Mouse (Mus musculus): ENCODE results near the gene Pbld1. TPM values are rescaled to one million over a fixed set of nuclear protein-coding genes. Genes with fewer than 3 reads are reported as not detected.

The Pbld1 gene
- under 1 TPM; 0.36 to 0.99 (median 0.47) TPM for total RNA-seq (2022)

DNA sequence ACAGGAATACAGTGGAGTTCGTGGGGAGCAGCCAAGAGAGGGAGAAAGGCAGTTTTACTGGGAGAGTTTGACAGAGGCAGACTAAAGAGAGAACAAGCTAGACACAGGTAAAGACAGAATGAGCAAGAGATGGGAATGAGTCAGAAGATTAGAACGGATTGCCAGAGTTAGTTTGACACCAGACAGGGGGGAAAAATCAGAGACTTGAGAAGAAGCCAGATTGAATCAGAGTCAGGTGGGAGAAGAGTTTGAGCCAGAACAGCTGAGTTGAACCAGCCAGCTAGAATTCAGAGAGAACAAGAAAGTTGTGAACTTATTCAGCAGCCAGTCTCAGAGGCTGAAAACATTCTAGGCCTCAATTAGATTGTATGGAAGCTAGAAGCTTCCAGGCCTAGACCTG lies at the start of gene Pbld1:
Gene Pbld1, plus strand, starts transcription at position 301 of the 400 bp plus-strand sequence.
- DNase-seq (ENCODE audit: low spot score in 2 of 2): no peak

DNA sequence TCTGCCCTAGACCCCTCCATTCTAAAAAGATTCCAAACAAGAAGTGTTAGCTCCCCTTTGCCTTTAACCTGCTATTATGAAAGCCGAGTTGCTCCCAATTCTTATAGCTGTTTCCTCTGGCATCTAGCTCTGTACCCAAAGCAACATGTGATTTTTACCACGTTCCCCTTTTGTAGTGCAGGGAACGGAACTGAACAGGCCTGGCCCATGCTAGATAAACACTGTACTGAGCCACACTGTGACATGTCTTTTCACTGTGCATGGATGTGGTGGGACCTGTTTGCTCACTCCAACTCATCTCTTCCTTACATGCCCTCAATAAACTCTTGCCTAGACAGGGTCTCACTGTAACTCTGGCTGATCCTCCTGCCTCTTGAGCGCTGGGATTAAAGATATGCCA lies 49.7 kb upstream of the Pbld1 start:
- DNase-seq (ENCODE audit: low spot score in 2 of 2): no peak

DNA sequence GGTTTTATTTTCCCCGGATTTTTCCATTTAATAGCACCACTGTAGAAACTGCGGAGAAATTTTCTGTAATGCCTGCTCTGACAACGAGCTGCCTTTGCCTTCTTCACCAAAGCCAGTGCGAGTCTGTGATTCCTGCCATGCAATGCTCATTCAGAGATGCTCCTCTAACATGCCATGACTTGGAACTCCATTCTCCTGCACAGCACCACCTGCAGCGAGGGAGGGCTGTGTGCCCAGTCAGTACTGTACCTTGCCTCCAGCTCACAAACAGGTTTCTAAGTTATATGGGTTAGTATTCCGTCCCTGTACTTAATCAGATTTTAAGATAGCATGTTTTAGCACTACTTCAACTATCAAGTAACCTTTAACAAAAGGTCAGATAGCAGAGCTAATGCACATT lies 48.4 kb upstream of the Pbld1 start:
- DNase-seq (ENCODE audit: low spot score in 2 of 2): no peak

DNA sequence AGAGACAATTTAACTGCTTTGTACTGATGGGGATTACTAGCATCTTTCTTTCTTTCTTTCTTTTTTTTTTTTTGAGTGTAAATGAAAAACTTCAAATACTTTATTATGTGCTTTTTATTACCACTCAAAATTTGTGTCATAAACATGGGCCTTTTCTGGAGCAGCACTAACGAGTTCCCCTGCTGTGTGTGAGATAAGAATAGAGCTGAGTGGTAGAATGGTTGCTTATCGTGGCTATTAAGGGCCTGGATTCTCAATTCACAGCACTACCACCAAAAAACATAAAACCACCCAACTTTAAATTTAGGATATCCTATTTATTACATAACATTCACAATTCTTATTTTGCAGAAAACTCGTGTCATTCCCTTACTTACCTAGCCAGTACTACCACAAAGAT lies 46.5 kb upstream of the Pbld1 start:
- DNase-seq (ENCODE audit: low spot score in 2 of 2): no peak

DNA sequence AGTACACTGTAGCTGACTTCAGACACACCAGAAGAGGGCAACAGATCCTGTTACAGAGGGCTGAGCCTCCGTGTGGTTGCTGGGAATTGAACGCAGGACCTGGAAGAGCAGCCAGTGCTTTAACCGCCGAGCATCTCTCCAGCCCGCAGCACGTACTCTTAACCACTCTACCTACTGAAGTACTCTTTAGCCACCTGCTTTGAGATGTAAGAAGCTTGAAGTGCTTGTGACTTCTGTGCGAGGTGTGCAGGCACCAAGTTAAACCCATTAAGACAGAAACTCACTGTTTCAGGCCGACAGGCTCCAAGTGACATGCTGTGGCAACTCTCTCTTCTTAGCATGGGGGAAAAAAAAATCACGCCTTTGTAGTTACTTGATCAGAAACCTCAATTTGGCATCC lies 45.8 kb upstream of the Pbld1 start:
- no peak for DNase-seq (ENCODE audit: low spot score in 2 of 2)

DNA sequence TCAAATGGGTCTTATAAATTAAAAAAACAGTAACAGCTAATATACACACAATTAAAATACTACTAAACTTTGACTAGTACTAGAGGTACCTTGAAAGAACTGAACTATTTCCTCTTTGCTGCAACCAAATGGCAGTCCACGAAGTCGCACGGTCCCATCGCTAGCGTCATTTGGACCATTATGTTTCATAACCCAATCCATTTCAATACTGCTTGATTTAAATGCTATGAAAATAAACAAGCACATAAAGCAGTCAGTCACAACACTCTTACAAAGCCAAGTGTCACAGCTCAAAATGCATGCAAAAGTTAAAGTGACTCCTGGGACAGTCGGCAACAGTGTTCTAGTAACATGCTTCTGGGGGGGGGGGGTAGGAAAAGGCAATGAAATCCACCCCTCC lies 40.7 kb upstream of the Pbld1 start:
- DNase-seq (ENCODE audit: low spot score in 2 of 2): no peak

DNA sequence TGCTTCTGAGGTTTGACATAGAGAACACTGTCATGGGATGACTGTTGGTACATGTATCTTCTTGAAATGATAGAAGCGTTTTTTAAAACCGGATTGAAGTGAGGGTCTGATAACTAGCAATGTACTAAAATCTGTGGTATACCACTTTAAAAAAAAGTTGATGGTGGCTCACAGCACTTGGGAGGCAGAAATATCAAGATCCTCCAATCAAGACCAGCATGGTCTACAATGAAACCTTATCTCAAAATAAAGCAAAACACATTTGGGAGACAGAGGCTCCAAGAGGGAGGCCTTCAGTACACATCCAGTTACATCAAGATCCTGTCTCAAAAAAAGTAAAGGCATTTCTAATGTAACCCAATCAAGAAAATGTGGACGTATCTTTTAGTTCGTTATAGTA lies 38.3 kb upstream of the Pbld1 start:
- DNase-seq (ENCODE audit: low spot score in 2 of 2): no peak

DNA sequence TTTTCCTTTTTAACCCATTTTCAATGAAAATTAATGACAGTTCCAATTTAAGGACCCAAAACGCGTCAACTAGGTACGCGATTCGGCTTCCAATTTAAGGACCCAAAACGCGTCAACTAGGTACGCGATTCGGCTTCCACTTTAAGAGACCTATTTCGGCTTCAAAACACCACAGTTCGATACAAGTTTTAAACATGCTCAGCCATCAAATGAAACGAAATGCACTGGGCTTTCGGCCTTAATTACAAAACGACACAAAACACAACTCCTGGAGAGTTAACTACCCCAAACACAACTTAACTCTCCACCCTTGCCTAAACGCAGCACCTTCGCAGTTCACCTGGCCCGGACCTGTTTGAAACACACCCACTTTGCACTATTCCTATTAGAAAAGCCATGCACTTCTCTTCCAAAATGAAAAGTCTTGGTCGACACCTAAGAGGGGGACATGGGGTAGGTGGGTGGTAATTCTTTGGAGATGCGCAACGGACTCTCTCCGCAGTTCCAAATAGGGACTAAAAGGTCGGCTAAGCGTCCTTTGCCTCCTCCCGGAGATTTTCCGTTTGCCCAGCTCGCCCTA lies 37.3 kb upstream of the Pbld1 start:
- no peak for DNase-seq (ENCODE audit: low spot score in 2 of 2)

DNA sequence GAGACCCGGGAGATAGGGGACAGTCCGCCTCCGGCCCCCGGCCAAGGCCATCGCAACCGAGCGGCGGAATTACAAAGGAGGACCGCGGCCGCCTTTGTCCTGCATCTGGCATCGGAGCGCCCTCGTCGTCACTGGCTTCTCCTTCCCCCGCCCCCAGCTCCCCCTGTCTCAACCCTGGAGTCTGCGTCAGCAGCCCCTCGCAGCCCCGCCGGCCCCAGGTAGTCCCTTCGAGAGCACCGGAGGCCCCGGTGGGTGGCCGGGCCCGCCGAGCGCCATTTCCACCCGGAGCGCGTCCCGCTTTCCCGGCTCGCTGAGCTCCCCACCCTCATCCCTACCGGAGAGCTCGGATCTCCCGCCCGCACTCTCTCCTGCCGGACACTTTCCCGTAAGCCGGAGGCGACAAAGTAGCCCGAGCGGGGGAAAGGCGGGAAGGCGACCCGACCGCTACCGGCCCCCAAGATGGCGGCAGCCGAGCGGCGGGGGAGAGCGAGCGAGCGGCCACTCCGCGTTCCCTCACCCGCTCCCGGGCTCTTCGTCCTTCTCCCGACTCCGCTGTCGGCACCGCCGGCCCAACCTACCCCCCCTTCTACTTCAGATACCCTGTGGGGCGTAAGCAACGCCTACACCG lies 36.7 kb upstream of the Pbld1 start:
- peak; percentile 37 to 48 for DNase-seq (ENCODE audit: low spot score in 2 of 2)

DNA sequence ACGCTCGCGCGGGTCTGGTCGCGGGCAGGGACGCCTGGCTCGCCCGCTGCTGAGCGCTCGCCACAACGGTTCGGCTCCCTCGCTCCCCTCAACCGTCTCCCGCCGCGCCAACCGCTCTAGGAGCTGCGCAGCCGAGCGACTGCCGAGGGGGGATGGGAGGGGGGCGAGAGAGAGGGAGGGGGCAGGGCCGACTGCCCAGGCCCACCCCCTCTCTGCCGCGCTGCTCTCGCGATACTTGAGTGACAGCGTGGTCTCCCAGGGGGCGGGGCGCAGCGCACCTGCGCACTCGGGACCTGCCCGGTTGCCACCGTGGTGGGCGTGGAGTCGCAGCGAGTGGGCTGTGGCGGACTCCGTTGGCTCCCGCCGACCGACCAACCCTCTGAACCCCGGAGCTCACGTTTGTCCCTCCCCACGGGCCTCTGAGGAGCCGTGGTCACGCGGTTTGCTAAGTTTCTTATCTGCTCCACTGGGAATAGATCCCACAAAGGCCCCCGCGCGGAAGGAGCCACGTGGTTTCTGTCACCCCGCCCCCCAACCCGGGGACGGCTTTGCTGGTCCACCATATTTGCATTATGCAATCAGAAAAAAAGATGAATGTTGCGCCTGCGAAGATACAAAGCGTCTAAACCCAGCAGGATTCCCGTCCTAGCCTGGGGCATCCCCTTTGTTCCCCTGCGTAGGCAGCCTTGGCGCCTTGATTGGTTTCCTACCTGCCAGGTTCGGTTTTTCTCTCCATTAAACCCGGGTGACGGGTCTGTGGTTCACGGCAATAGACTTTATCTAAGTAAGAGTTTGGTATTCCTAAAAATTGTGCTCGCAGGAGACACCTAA lies 36.0 kb upstream of the Pbld1 start, which contains the start of the genes Hnrnph3 and Pbld2:
Gene Hnrnph3, minus strand, starts transcription at position 469 of the 831 bp plus-strand sequence.
Gene Pbld2, plus strand, starts transcription at position 567 of the 831 bp plus-strand sequence.
- DNase-seq (ENCODE audit: low spot score in 2 of 2): peak; percentile 96 to 97

DNA sequence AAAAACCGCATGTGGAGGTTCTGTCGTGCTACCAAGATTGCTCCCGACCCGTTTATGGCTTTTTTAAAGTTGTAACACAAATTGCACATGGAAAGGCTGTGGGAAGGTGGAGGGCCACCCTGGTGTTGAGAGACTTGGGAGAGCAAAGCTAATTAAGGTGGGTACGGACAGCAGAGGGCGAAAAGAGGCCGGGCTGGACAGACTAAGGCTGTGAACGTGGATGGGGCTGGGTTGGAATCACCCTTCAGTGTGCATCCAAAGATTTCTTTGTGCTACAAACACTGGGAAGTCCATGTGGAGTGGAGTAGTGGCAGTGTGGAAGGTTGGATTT lies 35.4 kb upstream of the Pbld1 start:
- DNase-seq (ENCODE audit: low spot score in 2 of 2): peak; percentile 59 to 62

DNA sequence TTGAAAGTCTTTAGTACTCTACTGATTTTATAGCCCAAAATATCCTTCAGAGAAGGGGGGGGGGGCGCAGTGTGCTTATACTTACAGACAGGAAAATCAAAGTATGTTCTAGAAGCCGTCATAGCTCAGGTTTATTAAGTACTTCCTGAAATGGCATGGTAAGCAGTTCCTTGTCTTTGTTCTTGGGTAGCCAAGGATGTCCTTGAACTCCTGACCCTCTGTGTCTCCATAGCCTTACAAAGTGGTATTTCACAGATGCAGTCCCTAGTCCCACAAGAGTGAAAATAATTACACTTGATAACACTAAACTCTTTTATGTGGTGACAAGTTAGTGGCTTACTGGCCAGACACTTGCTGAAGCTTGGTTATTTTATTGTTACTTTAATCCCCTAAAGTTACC lies 34.9 kb upstream of the Pbld1 start:
- DNase-seq (ENCODE audit: low spot score in 2 of 2): no peak

DNA sequence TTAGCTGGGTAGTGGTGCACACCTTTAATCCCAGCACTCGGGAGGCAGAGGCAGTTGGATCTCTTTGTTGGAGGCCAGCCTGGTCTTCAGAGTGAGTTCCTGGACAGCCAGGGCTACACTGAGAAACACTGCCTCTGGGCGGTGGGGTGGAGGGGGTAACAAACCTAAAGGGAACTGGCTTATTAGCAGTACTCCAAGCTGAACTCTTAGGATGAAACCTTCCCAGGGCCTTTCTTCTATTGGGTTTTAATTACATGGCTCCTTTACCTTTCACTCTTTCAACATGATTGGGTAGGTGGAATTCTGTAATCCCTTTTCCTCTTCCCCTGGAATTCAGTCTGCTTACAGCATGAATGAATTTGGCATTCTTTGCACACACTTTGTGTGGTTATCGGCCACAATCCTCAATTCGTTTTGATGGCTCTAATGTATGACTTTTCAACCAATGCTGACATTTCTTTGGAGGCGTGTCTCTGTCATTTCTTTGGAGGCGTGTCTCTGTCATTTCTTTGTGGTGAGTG lies 34.4 kb upstream of the Pbld1 start:
- DNase-seq (ENCODE audit: low spot score in 2 of 2): no peak

DNA sequence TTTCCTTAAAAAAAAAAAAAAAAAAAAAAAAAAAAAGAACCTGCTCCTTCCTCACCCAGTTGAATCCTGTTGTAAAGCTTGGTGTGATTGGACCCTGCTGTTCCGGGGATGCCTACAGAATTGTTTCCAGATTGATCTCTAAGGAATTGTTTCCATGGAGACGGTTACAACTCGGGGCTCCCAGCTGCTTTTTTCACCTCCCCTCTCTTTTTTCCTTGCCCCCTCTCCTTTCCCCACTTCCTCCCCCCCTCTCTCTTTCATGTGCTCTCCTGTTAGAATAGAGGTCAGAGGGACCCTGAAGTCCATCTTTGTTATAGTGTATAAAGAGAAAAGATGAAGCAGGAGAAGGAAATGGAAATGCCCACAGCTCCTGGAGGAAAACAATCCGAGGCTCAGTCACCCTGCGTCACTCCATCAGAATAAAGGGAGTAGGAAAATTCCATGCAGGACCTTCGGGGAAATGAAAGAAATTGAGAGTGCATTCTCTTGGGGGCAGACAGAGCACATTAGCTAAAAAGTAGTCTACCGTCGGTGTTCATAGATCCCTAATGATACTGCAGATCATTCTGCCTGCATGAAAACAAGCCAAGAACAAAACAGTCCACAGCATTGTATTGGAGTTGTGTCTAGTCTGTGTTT lies 33.7 kb upstream of the Pbld1 start:
- DNase-seq (ENCODE audit: low spot score in 2 of 2): no peak

DNA sequence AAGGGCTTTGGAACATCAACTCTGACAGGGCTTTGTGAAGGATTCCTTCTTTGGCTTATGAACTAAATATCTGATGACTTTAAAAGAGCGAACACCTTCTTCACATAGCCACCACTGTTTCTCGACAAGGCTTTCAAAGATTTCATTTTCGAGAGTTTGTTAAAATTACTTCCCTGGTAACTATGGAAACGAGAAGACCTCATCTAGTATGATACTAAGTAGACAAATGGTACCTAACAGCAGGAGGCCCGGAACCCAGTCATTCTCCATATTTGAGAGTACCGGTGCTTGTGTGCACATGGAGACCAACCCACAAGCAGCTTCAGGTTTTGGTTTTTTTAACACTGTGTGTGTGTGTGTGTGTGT lies 33.2 kb upstream of the Pbld1 start:
- no peak for DNase-seq (ENCODE audit: low spot score in 2 of 2)

DNA sequence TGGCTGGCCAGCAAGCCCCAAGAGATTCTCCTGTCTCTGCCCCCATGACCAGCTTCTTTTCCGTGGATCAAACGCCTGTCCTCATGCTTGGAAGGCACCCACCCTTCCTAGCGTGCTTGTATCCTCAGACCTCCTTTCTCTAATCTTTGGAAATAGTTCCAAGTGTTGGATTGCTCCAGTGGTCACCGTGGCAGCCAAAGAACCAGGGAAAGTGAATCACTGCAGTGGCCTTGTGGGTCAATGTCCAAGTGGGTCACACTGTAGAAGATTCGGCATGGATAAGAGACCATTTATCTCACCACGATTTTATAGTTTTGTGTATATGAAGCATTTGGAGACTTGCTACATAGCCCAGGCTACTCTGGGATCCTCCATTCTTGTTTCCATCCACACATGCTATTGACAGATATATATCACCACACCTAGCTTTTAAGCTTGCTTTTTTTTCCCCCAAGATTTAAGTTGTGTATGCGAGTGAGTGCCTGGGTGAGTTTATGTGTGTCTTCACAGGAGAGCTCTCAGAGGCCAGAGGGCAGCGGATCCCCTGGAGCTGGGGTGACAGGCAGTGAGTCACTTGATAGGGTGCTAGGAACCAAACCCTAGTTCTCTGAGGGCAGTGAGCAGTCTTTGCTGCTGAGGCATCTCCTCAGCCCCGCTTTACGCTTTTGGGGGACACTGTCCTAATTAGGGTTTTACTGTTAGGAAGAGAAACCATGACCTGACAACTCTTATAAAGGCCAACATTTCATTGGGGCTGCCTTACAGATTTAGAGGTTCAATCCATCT lies 32.4 kb upstream of the Pbld1 start:
- no peak for DNase-seq (ENCODE audit: low spot score in 2 of 2)

DNA sequence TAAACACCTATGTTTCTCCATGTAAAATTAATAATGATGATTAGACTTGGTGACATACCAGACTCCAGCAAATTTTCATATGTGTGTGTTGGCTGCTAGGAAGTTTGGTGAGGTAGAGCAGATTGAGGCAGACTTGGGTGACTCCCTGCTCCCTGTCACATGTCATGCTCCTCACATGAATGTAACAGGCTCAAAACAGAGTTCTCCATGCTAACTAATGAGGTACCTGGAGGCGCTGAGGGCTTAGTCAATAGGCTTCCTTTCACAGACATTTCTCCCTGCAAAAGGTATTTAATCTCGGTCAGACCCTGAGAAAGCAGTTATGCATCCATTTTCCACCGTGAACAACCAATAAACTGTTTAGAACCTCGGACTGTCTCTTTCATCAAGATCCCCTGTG lies 31.6 kb upstream of the Pbld1 start:
- no peak for DNase-seq (ENCODE audit: low spot score in 2 of 2)

DNA sequence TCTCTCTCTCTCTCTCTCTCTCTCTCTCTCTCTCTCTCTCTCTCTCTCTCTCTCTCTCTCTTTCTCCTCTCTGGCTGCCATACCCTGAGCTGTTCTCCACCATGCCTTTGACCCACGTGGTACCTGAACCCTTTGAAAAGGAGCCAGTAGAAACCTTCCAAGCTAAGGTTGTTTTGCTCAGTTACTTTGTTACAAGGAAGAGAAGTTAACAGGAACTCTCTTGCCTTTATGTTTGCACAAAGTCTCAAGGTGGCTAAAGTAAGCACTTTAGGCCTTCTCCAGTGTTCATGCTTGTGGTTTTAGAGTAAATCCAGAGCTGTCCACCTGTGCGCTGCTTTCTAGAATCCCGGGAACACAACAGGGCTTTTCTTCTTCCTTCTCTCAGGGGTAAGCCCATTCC lies 27.7 kb upstream of the Pbld1 start:
- no peak for DNase-seq (ENCODE audit: low spot score in 2 of 2)

DNA sequence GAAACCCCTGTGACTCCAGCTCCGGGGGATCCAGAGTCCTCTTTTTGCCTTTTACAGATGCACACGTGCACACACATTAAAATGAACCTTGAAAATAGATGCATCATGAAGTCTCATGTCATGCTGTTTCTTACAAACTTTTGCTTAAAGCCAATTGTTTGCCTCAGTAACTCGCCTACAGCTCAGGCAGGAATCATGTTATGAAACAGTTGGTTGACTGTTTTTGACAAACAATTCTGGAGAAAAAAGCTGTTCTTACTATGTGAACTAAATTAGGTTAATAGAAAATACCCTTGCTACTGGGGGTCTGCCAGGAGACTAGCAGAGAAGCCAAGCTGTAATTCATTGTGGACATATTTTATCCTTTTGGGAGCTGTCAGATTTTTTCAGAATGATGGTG lies 27.0 kb upstream of the Pbld1 start:
- no peak for DNase-seq (ENCODE audit: low spot score in 2 of 2)

DNA sequence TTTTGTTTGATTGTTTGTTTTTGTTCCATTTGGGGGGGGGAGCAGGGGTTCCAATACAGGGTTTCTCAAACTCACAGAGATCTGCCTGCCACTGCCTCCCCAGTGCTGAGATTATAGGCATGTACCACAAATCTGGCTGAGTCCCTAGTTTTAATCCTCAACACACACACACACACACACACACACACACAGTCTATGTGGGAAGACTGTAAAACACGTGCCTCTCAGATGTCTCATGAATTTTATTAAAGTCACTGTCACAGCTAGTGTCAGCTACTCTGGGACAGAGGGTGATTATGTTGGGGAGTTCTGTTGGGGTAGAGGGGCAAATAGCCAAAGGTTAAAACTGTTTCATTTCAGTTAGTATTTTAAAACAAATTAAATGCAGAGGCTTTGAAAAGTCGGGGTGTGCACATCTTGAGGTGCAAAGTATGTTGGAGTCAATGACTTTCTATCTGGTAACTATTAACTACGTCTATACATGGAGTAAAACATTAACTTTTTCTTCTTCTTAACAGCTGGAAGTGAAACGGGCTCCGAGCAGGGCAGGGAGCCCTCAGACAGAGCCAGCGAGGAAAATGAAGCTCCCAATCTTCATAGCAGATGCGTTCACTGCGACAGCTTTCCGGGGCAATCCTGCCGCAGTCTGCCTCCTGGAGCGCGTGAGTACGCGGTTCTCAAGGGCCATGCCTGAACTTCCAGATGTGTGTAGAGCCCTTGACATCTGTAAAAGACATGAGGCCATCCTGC lies 21.2 kb upstream of the Pbld1 start:
- DNase-seq (ENCODE audit: low spot score in 2 of 2): no peak
